Mouse (Mus musculus) 3134 (cell line): ENCODE measurements around the gene Herc6.
A peak's percentile ranks its signal among the peaks of the same experiment; 100 is the strongest.

Experiments used
- DNase-seq: peaks from one replicate; pipeline ENCODE4 v3.0.0-alpha.2; 2011; ENCODE audit warnings: low spot score; ENCODE audit not compliant: insufficient read length; ENCODE audit errors: extremely low read depth

The Herc6 gene

GRCm38 (mm10) chr6:57711726-57712125 is 130.9 kb downstream of the Herc6 start:
- DNase-seq, result peak; percentile 5
